Mouse (Mus musculus) cerebellum, postnatal 10 days (tissue): ENCODE data around the gene Olfml2b.

Experiments
- DNase-seq, 2 experiments: peaks; one replicate each; pipeline ENCODE4 v3.0.0; 2021; ENCODE audit warnings: mixed read lengths in 2 of 2

Olfml2b gene

DNA sequence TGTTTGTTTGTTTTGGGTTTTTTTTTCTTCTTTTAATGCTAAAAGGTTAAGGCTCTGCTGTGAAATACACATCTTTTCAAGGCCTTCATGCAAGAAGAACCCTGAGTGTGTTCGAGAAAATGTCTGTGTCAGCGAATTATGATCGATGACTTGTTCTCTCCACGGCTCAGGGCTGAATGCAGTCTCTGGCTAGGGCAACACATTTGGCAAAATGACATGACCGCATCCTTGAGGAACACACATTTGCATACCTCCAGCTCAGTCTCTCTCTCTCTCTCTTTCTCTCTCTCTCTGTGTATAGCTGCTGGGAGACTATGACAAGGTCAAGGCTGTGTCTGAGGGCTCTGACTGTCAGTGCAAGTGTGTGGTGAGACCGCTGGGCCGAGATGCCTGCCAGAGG lies 3.0 kb downstream of the Olfml2b start:
- DNase-seq = peak; percentile 32 to 49

DNA sequence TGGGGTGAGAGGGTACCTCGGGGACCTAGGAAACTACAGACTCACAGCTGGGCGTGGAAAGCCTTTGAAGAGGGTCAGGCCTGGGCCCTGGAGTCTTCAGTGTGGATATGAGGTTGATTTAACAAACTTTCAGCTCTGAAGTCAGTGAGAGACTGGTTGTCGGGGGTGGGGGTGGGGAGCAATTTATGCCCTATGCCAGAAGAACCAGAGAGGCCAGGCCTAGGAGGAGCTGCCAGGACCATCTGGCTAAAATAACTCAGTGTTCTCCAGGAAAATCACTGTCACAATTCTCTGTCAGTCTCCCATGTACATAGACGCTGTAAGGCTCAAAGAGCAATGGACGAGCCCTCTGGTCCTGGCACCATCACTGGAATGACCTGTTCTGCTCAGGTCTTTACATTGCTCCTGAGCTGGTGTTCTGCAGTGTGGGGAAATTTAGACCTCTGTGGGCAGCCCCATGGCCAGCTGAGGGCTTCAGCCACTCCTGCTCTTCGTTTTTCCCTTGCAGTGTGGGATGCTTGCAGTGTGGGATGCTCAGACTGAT lies 3.7 kb downstream of the Olfml2b start:
- DNase-seq = peak; percentile 57 to 60

DNA sequence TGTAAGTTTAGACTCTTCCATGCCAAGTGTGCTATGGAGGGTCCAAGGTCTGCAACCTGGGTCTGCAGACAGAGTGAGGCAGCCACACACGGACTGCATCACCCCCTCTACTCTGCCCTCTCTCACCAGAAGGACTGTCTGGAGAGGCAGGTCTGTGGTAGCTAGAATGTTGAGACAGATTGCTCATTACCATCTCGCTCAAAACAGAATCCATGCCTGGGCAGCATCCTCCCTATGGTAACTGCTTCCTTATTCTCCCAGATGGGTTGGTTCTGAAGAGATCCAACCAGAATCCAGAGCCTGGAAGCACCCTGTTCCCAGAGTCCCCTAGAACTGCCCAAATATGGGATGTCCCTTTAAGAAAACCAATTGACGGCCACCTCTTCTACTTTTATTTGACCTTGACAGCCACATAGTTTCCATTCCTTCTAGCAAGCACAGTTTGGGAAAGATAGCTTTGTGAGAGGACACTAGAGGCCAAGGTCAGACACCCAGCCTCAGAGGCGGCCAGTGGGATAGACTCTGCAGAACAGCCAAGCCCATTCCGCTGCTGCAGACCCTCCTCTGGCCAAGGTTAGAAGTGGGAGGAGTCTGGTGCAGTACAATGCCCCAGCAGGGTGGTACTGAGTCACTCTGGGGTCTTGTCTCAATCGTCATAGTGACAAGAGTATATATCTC lies 6.9 kb downstream of the Olfml2b start:
- DNase-seq = no peak

DNA sequence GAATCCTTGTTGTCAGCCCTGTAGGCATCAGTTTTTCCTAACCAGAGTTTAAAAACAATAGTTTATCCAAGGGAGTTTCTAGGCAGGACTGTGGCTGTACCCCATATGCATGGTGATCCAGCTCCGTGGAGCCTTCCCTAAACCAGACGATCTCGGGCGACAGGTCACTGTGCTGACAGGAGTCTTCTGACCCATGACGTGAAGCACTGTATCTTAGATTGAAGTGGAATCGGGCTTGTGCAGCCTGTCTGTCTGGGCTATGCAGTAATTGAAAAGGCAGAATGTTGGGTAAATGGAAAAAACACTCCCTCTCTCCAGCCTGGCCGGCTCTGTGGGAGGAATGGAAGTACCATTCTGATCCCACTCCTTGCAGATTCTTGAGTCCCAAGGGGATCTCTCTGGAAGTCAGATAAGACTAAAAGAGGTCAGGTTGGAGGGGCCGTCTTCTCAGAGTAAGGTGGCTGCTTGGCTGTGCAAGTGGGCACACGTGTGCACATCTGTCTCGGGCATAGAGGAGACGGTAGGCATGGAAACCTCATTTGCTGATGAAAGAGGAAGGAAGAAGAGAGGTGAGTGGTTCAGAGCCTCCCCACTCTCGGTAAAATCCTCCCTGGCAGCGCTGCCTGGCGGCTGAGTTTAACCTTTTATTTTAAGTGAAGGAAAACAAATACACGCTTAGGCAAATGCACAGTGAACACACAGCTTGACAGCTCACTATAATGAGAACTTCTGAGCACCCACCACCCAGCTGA lies 7.8 kb downstream of the Olfml2b start:
- no peak for DNase-seq

DNA sequence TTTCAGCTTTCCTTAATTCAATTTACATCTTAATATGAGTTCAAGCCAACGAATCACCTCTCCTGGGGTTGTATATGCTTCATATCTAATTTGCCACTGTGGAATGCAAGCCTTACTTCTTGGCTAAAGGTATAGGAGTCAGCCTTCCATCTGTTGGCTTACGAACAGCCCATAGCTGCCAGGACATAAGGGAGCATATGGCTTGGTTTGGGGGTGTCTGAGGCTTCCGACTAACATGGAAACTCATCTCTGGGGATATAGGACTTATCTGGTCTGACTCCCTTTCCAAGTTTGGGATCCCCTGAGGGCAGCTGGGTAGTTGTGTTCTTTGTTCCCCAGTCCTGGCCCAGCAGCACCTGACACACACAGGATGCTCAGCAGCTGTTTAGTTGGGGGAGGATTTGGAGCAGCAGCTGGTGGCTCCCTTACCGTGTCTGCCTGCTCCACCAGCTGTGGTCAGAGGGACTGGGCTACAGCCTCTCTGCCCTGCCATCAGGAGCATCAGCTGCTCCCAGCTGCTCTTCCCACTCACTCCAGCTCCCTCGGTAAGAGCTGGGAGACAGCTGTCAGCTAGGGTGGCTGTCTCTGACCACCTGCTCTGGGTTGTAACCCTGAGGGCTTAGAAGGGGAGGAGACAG lies 11.1 kb downstream of the Olfml2b start:
- DNase-seq = peak; percentile 43 to 48

DNA sequence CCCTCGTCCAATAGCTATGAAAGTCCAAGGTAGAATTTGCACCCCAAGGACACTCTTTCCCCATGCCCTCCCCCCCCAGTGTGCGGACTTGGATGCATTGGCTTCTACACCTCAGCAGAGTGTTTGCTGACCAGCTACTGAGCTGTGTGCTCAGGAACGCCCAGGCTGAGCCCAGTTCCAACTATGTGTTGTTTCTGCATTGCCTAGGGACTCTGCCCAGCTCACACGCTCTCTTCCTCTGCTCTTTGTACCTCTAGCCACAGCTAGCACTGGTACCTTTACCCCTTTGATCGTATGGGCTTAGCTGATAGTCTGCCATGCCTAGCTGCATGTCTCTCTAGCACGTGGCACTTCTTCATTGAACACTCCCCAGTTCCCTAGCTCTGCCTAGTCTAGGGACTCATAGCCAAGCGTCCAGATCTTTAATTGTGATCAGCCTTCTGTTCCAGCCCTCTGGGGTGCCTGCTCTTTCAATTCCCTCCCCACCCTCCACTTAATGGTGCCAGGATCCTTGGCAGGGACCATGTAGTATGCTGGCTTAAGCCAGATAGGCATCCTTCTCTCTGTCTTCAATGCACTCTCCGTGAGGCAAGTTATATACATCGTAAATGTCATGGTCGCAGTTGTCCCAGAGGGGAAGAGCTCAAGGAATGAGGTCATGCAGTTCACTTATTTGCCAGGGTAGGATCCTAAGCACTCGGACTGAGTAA lies 12.3 kb downstream of the Olfml2b start:
- peak in 1 of 2 experiments; percentile 54 for DNase-seq

DNA sequence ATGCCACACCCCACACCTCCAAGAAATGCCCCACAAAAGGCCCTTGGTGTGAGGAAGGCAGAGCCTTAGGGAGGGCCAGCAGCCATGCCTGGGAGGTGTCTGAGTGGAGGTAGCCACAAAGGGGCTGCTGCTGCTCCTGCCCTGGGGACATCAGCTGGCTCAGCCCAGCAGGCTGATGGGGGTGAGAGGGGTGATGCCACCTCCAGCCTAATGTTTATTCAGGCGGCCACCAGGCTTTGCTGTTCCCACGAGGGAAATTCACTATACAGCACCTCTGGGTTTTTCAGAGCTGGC lies 12.8 kb downstream of the Olfml2b start:
- peak in 1 of 2 experiments; percentile 22 for DNase-seq

DNA sequence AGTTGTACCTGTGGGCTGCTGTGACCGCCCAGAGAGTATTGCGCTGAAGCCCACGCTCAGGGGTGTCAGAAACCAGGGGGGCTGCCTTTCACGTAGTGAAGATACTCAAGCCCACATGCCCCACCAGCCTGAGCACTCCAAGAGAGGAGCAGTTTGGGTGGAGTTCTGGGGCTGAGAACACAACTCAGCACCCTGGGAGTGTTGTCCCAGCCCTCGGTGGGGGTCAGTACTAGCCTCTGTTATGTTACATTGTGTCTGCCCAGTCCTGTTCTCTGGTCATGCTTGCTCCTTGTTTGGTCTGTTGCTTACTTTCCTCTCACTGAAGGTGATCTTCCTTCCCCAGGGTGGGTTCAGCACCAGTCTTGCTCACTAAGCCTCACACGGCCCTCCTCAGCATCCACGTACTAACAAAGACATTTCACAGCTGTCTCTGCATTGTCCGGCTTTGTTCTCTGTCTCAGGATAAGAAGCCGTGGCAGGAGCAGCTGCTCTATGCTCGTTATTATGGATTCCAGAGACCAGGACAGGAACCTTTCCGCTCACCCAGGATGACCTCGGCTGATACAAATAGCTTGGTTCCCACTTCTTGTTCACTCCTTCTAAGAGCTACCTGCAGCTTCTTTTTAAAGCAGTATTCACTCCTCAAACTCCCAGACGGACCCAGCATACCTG lies 13.4 kb downstream of the Olfml2b start:
- DNase-seq = no peak

DNA sequence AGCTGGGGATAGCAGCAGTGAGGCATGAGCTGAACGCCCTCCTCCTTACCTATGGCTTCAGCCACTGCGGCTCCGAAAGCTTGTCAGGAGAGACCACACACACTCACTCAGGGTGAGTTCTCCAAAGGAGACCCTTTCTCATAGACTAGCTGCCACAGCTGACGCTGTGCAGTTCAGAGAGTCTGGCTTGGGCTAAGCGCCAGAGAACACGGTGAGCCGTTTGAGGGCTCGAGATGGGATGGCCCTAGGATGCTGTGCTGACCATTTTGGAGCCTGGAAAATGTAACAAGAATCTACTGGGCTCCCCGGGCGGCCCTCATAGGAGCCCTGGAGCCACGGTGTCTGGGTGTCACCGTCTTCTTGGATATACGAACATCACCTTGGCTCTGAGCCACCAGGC lies 14.9 kb downstream of the Olfml2b start:
- peak; percentile 67 to 73 for DNase-seq

DNA sequence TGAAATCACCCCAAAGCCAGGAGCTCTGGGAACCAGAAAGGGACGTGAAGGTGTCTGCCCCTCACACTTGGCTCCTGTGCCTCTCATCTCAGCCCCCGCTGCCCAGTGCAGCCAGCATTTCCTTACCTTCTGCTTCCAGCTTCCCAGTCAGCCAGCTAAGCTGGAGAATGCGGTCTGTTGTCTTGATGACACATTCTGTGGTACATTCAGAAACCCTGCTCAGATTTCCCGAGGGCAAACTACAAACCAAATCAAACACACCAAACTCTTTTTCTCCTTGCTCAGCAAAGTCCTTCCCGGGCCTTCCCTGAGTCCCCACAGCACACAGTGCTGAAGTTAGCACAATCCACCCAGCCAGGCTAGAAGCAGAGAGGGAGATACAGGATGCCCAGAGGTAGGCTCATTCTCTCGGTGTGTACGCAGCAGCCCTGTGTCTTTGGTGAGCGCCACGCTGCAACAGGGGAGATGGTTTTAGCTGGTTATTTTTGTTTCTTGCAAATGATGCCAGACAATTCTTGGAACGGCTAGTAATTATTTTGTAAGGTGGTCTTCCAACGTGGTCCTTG lies 20.4 kb downstream of the Olfml2b start:
- DNase-seq = peak; percentile 52 to 62

DNA sequence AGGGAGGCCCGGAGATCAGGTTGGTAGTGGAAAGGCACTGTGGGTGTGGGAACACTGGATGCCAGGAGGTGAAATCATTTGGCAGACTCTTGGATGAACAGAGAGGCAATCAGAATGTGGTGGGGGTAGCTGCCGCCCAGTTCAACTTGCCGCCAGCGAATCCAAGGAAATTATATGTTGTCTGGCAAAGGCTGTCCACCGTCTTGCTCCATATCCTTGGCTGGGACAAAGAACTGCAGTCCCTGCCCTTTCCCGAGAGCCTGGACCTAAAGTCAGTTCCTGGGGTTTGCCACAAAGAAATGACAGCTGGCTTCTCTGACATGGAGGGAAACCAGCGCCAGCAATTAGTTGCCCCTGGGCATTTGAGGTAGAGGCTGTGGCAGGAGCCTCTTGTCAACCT lies 20.9 kb downstream of the Olfml2b start:
- peak; percentile 80 to 86 for DNase-seq

DNA sequence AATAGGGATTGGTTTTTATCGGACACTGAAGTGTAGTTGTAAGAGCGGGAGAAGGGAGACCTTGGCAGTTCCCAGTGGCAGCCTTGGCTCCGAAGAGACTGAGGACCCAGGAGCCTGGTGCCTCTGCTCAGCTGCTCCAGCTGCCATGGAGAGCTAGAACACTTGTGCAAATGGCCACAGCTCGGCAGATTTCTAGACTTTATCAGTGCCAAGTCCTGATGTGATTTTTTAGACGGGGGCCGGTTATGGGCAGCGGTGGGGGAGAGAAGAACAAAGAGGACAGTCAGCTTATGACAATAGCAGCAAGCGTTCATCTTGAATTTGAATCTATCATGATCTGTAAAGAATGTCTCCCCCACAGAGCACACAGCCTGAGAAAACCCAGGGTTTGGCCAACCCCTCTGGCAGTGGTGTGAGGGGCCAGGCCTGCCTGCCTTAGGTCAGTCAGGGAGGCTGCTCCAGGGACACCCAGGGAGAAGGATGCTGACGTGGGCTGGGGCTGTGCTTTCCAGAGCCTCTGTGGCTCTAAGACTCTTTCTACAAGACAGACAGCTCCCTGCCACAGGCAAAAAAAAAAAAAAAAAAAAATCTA lies 29.9 kb downstream of the Olfml2b start:
- peak in 1 of 2 experiments; percentile 51 for DNase-seq

DNA sequence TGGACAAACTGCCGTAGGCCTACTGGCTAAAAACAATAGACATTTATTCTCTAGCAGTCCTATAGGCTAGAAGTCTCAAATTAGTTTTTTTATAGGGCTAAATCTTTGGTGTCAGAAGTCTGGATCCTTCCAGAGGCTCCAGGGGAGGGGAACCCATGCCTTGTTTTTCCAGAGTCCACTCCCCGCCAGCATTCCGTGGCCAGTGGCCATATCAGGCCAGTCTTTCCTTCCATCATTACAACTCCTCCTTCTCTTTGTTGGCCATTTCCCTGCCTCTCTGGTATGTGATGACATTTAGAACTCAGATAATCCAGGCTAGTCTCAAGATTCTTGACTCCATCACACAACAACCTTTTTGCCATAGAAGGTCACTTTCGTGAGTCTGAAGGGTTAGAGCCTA lies 33.3 kb downstream of the Olfml2b start:
- no peak for DNase-seq

DNA sequence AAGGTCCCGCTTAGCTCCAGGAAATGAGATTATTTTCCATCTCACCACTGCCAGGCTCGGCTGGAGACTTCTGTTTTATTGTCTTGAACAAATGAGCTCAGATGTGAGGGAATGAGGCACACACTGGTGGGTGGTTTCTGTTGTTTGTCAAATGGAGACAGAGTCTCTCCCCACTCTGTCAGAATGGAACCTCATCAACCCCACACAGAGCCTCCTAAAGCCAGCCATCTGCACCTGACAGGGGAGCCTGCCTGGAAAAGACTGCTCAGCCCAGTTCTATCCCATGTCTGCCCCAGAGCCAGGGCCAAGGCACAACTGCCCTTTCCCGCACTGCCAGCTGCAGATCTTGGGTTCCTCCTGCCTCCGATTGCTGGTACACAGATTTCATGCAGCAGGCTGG lies 34.5 kb downstream of the Olfml2b start:
- DNase-seq = peak in 1 of 2 experiments; percentile 26

DNA sequence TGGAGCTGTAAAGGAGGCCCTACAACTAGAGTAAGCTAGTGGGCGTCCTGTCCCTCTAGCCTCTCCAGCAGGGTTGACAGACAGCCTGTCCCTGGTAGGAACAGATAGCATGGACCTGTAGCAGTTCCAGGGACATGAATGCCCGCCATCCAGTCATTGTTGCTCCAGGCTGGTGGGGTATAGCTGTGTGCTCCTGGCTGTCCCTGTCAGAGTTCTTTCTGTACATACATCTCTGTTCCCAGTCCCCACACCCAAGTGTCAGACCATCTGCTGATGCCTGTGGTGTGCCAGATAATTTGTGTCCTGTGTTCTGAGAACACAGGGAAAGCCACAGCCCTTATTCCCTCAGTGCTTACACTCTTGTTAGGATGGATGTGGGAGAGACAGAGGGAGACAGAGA lies 35.3 kb downstream of the Olfml2b start:
- peak; percentile 48 to 68 for DNase-seq

DNA sequence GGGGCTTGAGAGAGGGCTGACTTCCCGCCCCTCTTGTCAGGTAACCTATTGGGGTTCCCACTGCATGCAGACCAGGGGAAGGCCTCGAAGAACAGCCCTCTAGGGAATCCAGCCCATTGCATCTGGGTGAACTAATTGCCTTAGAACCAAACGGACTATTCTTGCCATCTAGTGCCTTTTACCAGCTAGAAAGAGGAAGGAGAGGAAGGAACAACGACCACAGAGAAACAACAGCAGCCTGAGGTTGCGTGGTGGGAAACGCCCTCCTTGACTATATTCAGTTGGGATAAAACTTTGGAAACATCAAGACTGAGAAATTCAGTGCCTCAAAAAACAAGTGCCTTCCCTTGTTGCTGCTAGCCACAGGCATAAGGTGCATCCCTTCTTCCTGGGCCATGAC lies 39.5 kb downstream of the Olfml2b start:
- DNase-seq = no peak

DNA sequence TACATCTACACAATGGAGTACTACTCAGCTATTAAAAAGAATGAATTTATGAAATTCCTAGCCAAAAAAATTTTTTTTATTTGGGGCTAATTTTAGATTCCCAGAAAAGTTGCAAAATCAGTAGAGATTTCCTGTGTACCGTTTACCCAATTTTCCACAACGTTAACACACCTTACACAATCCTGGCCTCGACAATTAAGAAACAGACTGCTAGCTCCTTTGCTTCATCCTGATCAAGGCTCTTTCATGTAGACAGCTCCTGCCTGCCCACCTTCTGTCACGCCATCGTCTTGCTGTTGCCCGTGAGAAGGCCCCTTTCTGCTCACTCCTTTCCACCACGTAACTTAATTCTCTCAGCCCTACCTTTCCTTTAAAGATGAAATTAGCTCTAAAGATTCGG lies 45.4 kb downstream of the Olfml2b start:
- no peak for DNase-seq

DNA sequence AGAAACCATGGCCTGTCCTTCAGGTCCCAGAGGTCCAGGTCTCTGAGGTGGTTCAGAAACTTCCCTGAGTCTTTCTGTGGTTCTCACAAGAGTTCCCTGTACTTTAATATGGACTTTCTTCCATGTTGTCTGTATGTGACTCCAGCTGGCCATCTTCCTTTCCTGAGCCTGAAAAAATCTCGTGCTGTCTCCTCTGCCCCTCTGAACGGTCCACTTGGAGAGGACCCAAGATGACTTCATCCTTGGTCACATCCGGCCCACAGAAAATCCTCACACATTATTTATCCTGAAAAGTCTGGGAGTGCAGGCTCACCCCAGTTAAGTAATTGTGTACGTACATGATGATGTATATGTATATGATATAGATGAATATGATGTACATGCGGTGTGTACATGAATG lies 47.0 kb downstream of the Olfml2b start:
- DNase-seq = no peak

DNA sequence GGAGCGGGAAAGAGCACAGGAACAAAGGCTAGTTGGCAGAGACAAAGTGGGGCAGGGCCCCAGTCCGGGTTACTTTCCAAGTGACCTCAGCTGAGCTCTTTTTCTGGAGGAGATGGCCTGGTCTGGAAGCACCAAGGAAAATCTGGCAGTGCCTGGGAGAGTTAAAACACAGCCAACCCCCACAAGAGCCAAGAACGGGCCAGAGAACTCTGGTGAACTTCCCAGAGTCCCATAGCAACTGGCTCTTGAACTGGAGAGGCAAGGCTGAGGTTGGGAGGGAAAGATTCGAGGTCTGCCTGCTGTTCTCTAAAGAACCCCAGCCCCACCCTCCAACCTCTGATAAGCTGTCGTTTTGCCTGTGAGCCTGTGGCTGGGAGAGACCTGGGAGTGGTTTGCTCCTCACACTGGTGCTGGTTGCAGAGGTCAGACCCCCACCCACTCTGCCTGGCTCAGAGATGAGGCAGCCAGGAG lies 50.5 kb downstream of the Olfml2b start:
- DNase-seq = peak; percentile 34 to 58

DNA sequence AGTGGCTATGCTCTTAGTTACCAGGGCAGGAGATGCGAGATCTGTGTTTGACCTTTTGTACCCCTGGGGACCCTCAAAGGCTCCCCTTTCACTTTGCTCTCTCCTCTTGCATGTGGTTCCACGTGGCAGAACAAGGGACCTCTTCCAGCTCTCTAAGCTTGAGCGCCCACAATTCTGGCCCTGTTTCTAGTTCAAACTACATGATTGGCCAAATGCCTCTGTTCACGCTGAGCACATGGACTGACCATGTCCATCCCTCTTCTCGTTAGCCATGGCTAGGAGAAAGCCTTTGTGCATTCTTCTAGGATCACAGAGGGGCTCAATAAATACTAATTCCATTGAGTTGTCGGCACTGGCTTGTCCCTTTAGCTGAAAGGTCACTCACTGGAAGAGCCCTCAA lies 51.0 kb downstream of the Olfml2b start:
- peak; percentile 56 to 64 for DNase-seq

DNA sequence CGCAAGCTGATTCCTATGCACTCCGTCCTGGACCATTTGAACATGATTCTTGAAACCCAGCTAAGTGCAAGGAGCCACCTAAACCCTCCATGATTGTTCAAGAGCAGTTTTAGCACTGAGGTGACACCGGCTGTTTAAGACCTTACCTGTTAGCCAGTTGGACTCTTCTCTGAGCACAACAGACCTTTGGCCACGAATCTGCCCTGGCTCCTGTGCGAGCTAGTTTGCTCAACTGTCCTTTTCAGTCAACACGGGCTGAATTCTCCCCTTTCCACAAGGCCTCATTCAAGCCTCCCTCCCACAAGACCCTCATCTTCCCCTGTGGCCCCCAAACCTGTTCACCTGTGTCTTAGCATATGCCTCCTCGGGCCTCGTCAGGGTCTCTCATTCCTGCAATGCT lies 52.7 kb downstream of the Olfml2b start:
- no peak for DNase-seq
